In the genomic region with DNA sequence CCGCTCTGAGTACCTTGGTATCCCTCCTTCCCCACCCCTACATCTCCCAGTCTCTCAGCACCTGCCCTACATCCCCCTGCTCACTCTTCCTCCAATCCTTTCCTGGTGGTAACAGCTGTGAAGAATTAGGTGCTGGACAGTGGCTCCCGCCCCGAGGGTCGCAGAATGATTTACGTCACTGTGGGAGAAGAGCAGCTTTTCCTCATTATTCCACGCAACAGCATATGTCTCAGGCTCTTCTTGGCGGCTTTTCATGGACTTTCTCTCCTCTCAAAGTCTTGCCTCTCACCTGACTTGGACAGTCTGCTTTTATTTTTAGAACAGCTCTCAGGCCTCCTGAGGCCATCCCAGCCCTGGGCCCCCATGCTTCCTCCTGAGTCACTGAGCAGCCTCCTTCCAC, we compare ENCODE assay signal across 26 mouse cellular contexts.
DNase-seq lines count a peak whose midpoint lies in the region; ATAC-seq lines count a peak whose summit lies in the region.
"Had no signal": no experiment of that assay in that cellular context is flagged by ENCODE, and none has a peak within 500 bp of the region (broad histone marks: within the 10 kb centered on the region; RNA-seq: fewer than 3 reads in every experiment).

No protein-coding gene starts in this region.

- DNase-seq in limb, embryonic 11.5 days (ENCODE audit: low spot score), result peak; percentile 41
- DNase-seq in limb, embryonic 10.5 days (ENCODE audit: low spot score), result no peak
- peak; percentile 65 for DNase-seq in NIH3T3 (ENCODE audit: low read depth)
- peak; percentile 47 for DNase-seq in embryo, embryonic 11 days
- peak; percentile 27 for DNase-seq in forelimb bud, embryonic 11.5 days (ENCODE audit: low read depth, low spot score)
- DNase-seq in lung, adult 18-20 months, result no peak
- DNase-seq: adrenal gland, postnatal 10 days; cerebellum, adult 8-10 months; cerebellum, postnatal 36 days; heart, adult 2 months; heart, postnatal 4 days; kidney, postnatal 36 days; liver, embryonic 13.5 days; lung, adult 2 months; lung, postnatal 14 days; right cerebral cortex, postnatal 25 days; thymus, adult 18-20 months; thymus, postnatal 25 days had no signal

- H3K4me3 ChIP-seq in limb, embryonic 11.5 days (ENCODE audit: low read depth, low read length), result no peak overlapping the region
- H3K4me3 ChIP-seq in limb, embryonic 10.5 days, result no peak overlapping the region
- H3K4me3 ChIP-seq: embryonic facial prominence, embryonic 15.5 days; forebrain, embryonic 15.5 days; heart, adult 2 months; heart, embryonic 12.5 days; limb, embryonic 15.5 days; liver, embryonic 13.5 days had no signal

- no peak overlapping the region for H3K27ac ChIP-seq in limb, embryonic 11.5 days (replicated peaks; ENCODE audit: low read depth, low read length)
- H3K27ac ChIP-seq in limb, embryonic 10.5 days, result no peak overlapping the region
- H3K27ac ChIP-seq: embryonic facial prominence, embryonic 15.5 days; forebrain, embryonic 15.5 days; heart, adult 2 months; hindbrain, embryonic 14.5 days; limb, embryonic 15.5 days; liver, embryonic 13.5 days had no signal

- no peaks in the 10 kb centered on the region for H3K27me3 ChIP-seq in limb, embryonic 11.5 days (ENCODE audit: control insufficient read depth, insufficient read depth, low read length)
- H3K27me3 ChIP-seq in limb, embryonic 10.5 days (ENCODE audit: low read depth, poor library complexity, severe bottlenecking), result no peaks in the 10 kb centered on the region
- H3K27me3 ChIP-seq: embryonic facial prominence, embryonic 15.5 days; forebrain, embryonic 15.5 days; heart, embryonic 12.5 days; limb, embryonic 15.5 days; liver, embryonic 13.5 days had no signal

- no peaks in the 10 kb centered on the region for H3K36me3 ChIP-seq in limb, embryonic 11.5 days (ENCODE audit: control insufficient read depth, insufficient read depth, low read length)
- no peaks in the 10 kb centered on the region for H3K36me3 ChIP-seq in limb, embryonic 10.5 days
- H3K36me3 ChIP-seq: embryonic facial prominence, embryonic 15.5 days; forebrain, embryonic 15.5 days; heart, embryonic 12.5 days; limb, embryonic 15.5 days; liver, embryonic 13.5 days had no signal

- ATAC-seq in limb, embryonic 11.5 days (ENCODE audit: insufficient number of reproducible peaks, low FRiP score, low TSS enrichment, low read depth), result no peak
- no peak for ATAC-seq in erythroblast, adult 5-6 weeks (replicated peaks; ENCODE audit: low FRiP score, poor library complexity, severe bottlenecking)
- ATAC-seq: forebrain, embryonic 15.5 days; intestine, postnatal 0 days had no signal

- no peak overlapping the region for H3K9ac ChIP-seq in limb, embryonic 11.5 days (ENCODE audit: low read length)
- H3K9ac ChIP-seq: embryonic facial prominence, embryonic 15.5 days; forebrain, embryonic 15.5 days; heart, embryonic 12.5 days; hindbrain, embryonic 14.5 days; limb, embryonic 15.5 days; liver, embryonic 13.5 days had no signal

- WGBS in limb, embryonic 11.5 days, result 20% methylated on average over 7 of the region's 7 CpGs
- 28% methylated on average over 7 of the region's 7 CpGs for WGBS in limb, embryonic 10.5 days

- no peaks in the 10 kb centered on the region for H3K4me1 ChIP-seq in limb, embryonic 11.5 days (ENCODE audit: control insufficient read depth, insufficient read depth, low read length)
- H3K4me1 ChIP-seq in limb, embryonic 10.5 days, result peaks cover 16% of the 10 kb centered on the region
- H3K4me1 ChIP-seq: forebrain, embryonic 15.5 days; liver, embryonic 13.5 days had no signal

- H3K4me2 ChIP-seq in limb, embryonic 11.5 days (ENCODE audit: low read depth, severe bottlenecking), result no peak overlapping the region
- H3K4me2 ChIP-seq: embryonic facial prominence, embryonic 15.5 days; forebrain, embryonic 15.5 days; heart, embryonic 12.5 days; hindbrain, embryonic 14.5 days; limb, embryonic 15.5 days; liver, embryonic 13.5 days; midbrain, embryonic 11.5 days had no signal

- H3K9me3 ChIP-seq in limb, embryonic 11.5 days (ENCODE audit: control insufficient read depth, low read length), result no peaks in the 10 kb centered on the region
- H3K9me3 ChIP-seq in limb, embryonic 10.5 days (replicated peaks), result no peaks in the 10 kb centered on the region
- H3K9me3 ChIP-seq: embryonic facial prominence, embryonic 15.5 days; forebrain, embryonic 15.5 days; heart, embryonic 12.5 days; limb, embryonic 15.5 days; liver, embryonic 13.5 days had no signal

Comparison
In these comparisons a context has a peak if more than half of its experiments do, and no peak if none do; other contexts are left out.
1. DNase-seq: peak in limb, embryonic 11.5 days (single experiment), NIH3T3 (single experiment), embryo, embryonic 11 days (single experiment) and forelimb bud, embryonic 11.5 days (single experiment); none in limb, embryonic 10.5 days (single experiment) and lung, adult 18-20 months (0 of 2).